Mouse (Mus musculus): ENCODE results near the gene Ninj2.
"Not testable (repeated sequence)": the region's sequence is repeated elsewhere in the genome, so short reads cannot be mapped to it uniquely, and the experiment has no call there.

The Ninj2 gene

DNA sequence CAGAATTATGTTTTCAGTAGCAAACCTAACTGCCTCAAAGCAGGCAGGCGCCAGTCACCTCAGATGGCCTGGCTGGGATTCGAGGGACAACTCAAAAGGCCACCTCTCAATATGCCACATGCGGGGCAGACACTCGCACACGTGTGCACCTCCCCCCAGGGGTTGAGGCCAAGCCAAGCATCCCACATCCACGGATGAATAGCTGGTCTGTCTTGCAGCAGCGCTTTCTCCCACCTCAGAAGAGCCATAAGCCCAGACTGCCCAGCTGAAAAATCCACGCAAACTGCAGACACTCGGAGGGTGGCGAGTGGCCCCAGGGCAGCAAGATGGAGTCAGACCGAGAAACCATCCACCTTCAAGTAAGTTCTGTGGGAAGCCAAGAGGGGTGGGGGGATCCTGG lies at the start of gene Ninj2:
Ninj2 (plus strand) TSS at position 251 of the 400 bp plus-strand sequence.
- in situ Hi-C loops (cut with MboI; ENCODE audit: low sequenced_read_pairs), result no loop called here

DNA sequence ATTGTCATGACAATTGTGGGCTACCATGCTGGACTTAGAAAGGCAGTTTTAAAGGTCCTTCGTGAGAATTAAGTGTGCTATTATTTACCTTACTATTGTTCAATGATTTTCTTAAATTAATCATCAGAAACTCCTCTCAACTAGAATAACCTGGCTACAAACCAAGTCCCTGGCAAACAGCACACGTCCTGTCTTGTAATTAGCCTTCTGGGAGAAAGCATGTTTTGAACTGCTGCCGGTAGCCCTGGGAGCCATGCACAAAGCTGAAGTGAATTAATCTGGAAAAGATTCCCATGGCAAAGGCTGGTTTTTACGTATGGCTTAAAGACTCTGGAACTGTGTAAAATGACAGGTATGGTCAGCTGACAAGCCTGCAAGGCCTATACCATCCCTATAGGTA lies 47.7 kb upstream of the Ninj2 start:
- in situ Hi-C loops (cut with MboI; ENCODE audit: low sequenced_read_pairs), result loop anchor here (25.0 kb wide), 1 partner anchor 142 kb away; no protein-coding TSS in a partner anchor

GRCm38 (mm10) chr6:120047705-120048292 lies 45.4 kb upstream of the Ninj2 start:
- in situ Hi-C loops (cut with MboI; ENCODE audit: low sequenced_read_pairs), result loop anchor here (25.0 kb wide), 1 partner anchor 140 kb away; no protein-coding TSS in a partner anchor

GRCm38 (mm10) chr6:120054412-120054811 lies 38.7 kb upstream of the Ninj2 start:
- in situ Hi-C loops (cut with MboI; ENCODE audit: low sequenced_read_pairs), result no loop called here

GRCm38 (mm10) chr6:120055666-120056540 lies 37.2 kb upstream of the Ninj2 start:
- in situ Hi-C loops (cut with MboI; ENCODE audit: low sequenced_read_pairs), result no loop called here

DNA sequence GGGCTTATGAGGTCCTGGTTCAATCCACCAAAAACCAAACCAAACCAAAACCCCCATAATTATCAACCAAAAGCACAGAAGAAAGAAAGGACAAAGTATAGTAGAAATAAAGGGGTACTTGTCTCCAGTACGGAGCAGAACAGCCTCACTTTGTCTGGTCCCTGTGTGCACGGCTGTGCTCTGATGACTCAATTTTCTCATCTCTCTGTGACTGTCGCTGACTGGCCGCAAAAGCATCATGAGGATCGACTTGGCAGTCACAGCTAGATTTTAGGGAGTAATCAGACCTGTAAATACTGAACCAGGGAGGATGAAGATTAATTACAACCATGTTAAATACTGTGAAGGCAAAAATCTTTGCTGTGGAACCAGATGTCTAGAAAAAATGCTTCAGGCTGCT lies 30.2 kb upstream of the Ninj2 start:
- in situ Hi-C loops (cut with MboI; ENCODE audit: low sequenced_read_pairs), result no loop called here

GRCm38 (mm10) chr6:120064627-120065026 lies 28.5 kb upstream of the Ninj2 start:
- in situ Hi-C loops (cut with MboI; ENCODE audit: low sequenced_read_pairs), result no loop called here

DNA sequence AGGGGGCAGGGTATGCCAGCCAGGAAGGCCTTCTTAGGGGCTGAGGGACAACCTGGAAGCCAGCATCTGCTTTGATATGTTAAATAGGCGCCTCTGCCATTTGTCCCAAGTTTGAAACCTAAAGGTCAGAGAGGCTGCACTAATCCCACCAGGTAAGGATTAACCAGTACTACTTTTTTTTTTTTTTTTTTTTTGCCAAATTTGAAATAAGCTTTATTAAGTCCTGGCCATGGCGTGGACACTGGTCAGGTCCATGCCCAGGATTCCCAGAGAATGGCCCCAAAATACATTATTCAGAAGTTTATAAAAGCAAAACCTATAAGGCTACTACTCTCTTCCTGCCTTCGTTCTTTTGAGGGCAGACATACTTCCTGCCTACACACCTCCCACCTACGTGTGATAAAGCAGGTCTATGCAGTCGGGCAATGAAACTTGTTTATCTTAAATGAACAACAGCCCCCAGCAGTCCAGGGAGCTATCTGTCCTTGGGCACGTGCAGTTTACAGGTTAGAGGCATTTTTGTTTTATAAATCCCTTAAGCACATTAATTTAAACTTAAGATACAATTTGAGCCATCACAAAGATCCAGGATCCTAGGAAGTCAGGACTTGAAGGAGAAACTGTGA lies 27.5 kb upstream of the Ninj2 start:
- in situ Hi-C loops (cut with MboI; ENCODE audit: low sequenced_read_pairs), result no loop called here

- in situ Hi-C loops (cut with MboI; ENCODE audit: low sequenced_read_pairs), result no loop called here
Measured at GRCm38 (mm10) chr6:120069546-120069945, 23.6 kb upstream of the Ninj2 start.

- in situ Hi-C loops (cut with MboI; ENCODE audit: low sequenced_read_pairs), result no loop called here
Measured at GRCm38 (mm10) chr6:120072630-120073029, 20.5 kb upstream of the Ninj2 start.

- in situ Hi-C loops (cut with MboI; ENCODE audit: low sequenced_read_pairs), result no loop called here
Measured at GRCm38 (mm10) chr6:120076619-120077450, 16.3 kb upstream of the Ninj2 start.

GRCm38 (mm10) chr6:120079547-120079946 lies 13.6 kb upstream of the Ninj2 start:
- in situ Hi-C loops (cut with MboI; ENCODE audit: low sequenced_read_pairs), result no loop called here

GRCm38 (mm10) chr6:120081516-120081915 lies 11.6 kb upstream of the Ninj2 start:
- in situ Hi-C loops (cut with MboI; ENCODE audit: low sequenced_read_pairs), result no loop called here

- in situ Hi-C loops (cut with MboI; ENCODE audit: low sequenced_read_pairs), result no loop called here
Measured at GRCm38 (mm10) chr6:120082251-120082950, 10.7 kb upstream of the Ninj2 start.

DNA sequence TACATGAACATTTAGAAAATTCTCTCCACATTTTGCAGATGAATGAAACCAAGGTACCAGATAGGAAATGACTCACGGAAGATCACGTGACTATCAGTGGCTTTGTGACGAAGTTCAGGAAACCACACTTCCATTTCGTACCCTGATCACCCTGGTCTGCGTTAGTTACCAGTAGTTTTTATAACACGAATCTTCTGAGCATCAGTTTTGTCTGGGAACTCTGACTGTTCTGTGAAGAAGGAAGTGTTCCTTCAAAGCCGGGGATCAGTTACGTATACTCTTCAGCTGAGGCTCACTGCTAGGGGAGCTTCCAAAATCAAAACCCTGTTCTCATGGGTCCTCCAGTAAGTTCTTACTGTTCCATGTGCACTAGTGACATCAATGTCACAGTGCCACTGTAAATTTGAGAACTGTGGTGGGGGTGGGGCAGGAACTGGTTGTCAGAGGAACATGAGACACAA lies 10.2 kb upstream of the Ninj2 start:
- in situ Hi-C loops (cut with MboI; ENCODE audit: low sequenced_read_pairs), result no loop called here

DNA sequence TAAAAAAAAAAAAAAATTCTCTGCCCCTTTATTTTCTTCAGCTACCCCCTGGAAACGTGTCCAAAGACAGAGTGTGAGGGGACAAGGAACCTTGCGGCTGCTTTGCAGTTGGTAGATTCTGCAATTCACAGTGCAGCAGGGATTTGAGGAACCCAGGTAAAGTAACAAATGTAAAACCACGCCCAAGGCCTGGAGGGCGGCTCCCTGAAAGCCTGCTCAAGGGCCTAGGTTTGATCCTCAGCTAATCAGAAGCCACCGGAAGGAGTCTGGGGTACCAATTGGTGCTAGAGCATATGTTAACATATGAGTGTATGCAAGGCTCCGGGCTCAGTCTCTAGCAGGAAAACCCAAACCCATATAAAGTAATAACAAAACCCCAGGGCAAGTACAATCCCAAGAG lies 9.7 kb upstream of the Ninj2 start:
- in situ Hi-C loops (cut with MboI; ENCODE audit: low sequenced_read_pairs), result no loop called here

DNA sequence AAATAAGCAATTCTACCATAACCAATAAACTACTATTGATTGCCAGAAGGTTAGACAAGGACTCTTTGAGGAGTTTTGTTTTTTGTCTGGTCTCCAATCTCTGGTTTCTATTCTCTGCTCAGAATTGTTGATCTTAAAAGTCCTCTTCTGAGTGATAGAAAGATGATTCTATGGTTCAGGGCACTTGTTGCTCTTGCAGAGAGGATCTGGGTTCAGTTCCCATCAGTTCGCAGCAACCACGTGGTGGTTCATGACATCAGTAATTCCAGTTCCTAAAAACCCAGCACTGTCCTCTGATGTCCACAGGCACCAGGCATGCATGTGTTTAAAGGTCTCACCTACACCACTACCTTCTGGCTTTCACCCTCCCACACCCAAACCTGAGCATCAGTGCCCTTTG lies 8.2 kb upstream of the Ninj2 start:
- in situ Hi-C loops (cut with MboI; ENCODE audit: low sequenced_read_pairs), result no loop called here

DNA sequence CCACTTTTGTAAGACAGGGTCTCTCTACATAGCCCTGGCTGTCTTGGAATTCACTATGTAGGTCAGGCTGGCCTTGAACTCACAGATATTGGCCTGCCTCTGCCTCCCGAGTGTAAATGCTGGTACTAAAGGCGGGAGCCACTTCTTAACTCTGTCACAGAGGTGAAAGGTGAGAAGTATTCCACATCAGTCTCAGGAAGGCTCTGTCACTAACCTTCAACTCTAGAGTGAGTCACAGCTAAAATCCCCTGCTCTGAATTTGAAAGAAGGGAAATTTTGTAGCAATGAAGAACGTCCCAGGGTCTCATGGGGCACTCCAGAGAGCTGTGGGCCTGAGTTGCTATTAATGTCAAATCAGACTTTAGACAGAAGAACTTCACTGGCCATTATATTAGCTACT lies 7.3 kb upstream of the Ninj2 start:
- in situ Hi-C loops (cut with MboI; ENCODE audit: low sequenced_read_pairs), result no loop called here

- in situ Hi-C loops (cut with MboI; ENCODE audit: low sequenced_read_pairs), result not testable (repeated sequence)
Measured at GRCm38 (mm10) chr6:120087041-120087440, 6.1 kb upstream of the Ninj2 start.

DNA sequence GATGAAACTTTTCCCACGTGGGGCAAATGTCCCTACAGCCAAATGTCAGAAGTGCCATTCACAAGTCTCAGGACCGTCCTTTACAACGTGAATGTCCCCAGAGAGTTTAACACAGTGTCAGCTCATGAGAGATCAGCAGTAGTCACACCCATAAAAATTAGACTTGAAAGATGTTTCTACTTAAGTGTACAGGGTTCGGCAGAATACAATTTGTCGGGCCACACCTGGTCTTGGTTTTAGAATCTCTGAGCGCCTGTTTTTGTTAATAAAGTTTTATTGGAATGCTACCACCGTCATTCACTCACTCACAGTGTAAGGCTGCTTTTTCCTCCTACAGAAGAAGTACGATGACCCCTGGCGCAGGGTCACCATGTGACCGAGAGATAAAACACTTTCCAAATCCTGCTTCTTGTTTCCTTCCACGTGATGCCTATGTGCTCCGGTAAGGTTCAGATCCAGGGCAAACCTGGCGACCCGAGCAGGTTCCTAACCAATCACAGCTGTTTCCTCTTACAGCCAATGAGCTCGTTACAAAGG lies 2.4 kb upstream of the Ninj2 start:
- in situ Hi-C loops (cut with MboI; ENCODE audit: low sequenced_read_pairs), result no loop called here

Measured in CH12F3 (cell line).